In the genomic region with DNA sequence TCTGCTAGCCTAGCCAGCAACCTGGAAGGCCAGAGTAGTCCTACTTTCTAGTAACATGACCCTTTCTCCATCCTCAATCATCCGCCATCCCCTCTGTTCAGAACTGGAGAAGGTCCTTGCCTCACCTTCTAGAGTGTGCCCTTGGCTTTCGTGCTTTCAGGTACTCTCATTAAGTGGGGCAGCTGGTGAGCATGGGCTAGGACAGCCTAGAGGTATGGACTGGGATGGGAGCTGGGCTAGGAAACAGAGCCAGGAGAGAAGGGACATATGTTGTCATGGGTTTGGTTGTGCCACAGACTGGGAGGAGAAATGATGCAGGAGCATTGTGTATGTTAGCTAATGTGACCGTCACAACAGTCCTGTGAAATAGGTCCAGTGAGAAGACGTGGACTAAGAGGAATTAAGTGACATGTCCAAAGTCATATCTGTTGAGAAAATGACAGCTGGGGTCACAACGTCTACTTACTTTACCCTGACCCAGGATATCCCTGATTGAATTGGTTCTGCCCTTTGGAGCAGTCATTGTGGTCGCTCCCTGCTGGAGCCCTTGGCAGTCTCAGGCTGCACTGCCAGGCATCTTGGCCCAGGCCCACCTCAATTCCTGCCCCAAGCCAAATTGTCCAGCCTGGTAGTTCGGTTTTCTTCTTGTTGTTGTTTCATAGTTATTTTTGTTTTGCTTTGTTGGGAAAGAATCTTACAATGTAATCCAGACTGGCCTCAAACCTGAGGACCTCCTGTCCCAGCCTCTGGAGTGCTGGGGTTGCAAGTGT, we compare ENCODE assay signal across 15 mouse cellular contexts. TPM values are rescaled to one million over a fixed set of nuclear protein-coding genes. Genes with fewer than 3 reads are reported as not detected.
DNase-seq lines count a peak whose midpoint lies in the region; ATAC-seq and TF ChIP-seq lines count a peak whose summit lies in the region.
"Had no signal": no experiment of that assay in that cellular context is flagged by ENCODE, and none has a peak within 500 bp of the region (broad histone marks: within the 10 kb centered on the region; RNA-seq: fewer than 3 reads in every experiment).

No protein-coding gene starts in this region.

- TF ChIP-seq EP300 in lung, postnatal 0 days (IDR thresholded peaks at IDR 0.05): no peak

- peak overlapping the region; percentile 31; the same call in 1 of the 2 replicates for H3K27ac ChIP-seq in kidney, adult 2 months (ENCODE audit: insufficient read depth, low read depth, low read length)
- peak overlapping the region; percentile 38 for H3K27ac ChIP-seq in lung, postnatal 0 days (ENCODE audit: low read length)
- peak overlapping the region; percentile 26; the same call in 1 of the 2 replicates for H3K27ac ChIP-seq in stomach, embryonic 15.5 days
- H3K27ac ChIP-seq: embryonic facial prominence, embryonic 13.5 days; forebrain, embryonic 12.5 days; neural tube, embryonic 12.5 days had no signal

- no peak for TF ChIP-seq POLR2A in kidney, adult 2 months (IDR thresholded peaks at IDR 0.05; ENCODE audit: low read depth, low read length)

- no peak for ATAC-seq in lung, postnatal 0 days
- ATAC-seq in stomach, embryonic 15.5 days (ENCODE audit: insufficient read depth, low FRiP score, low read depth): no peak
- ATAC-seq: inflammation-experienced regulatory T-cells, adult 6 months had no signal

- no peaks in the 10 kb centered on the region for H3K27me3 ChIP-seq in kidney, adult 2 months (replicated peaks; ENCODE audit: control insufficient read depth, insufficient read depth, low read length)
- no peaks in the 10 kb centered on the region for H3K27me3 ChIP-seq in lung, postnatal 0 days (replicated peaks; ENCODE audit: insufficient read depth, low read length)
- H3K27me3 ChIP-seq in stomach, embryonic 15.5 days (replicated peaks): peaks cover 4% of the 10 kb centered on the region
- H3K27me3 ChIP-seq: neural tube, embryonic 12.5 days had no signal

- no peak for TF ChIP-seq CTCF in kidney, adult 2 months (conservative IDR thresholded peaks at IDR 0.05; ENCODE audit: insufficient read depth, insufficient read length, low read depth, low read length)
- no peak for TF ChIP-seq CTCF in lung, postnatal 0 days (IDR thresholded peaks at IDR 0.05)

- WGBS in kidney, adult 2 months: 60% methylated on average over 7 of the region's 7 CpGs
- 63% methylated on average over 7 of the region's 7 CpGs for WGBS in lung, postnatal 0 days
- WGBS in stomach, embryonic 15.5 days: 70% methylated on average over 7 of the region's 7 CpGs

- H3K9ac ChIP-seq in lung, postnatal 0 days (replicated peaks; ENCODE audit: low read depth): no peak overlapping the region
- H3K9ac ChIP-seq in stomach, embryonic 15.5 days: no peak overlapping the region
- H3K9ac ChIP-seq: embryonic facial prominence, embryonic 13.5 days; forebrain, embryonic 12.5 days; neural tube, embryonic 12.5 days had no signal

- no peak overlapping the region for H3K4me2 ChIP-seq in lung, postnatal 0 days (replicated peaks; ENCODE audit: low read depth, low read length)
- H3K4me2 ChIP-seq in stomach, embryonic 15.5 days: no peak overlapping the region
- H3K4me2 ChIP-seq: embryonic facial prominence, embryonic 13.5 days; forebrain, embryonic 12.5 days; neural tube, embryonic 12.5 days had no signal

- no peak overlapping the region for H3K4me3 ChIP-seq in kidney, adult 2 months (ENCODE audit: insufficient read depth, low read depth, low read length)
- H3K4me3 ChIP-seq in lung, postnatal 0 days (ENCODE audit: low read depth, low read length): no peak overlapping the region
- no peak overlapping the region for H3K4me3 ChIP-seq in stomach, embryonic 15.5 days (replicated peaks)
- H3K4me3 ChIP-seq: embryonic facial prominence, embryonic 13.5 days; forebrain, embryonic 12.5 days; neural tube, embryonic 12.5 days had no signal

- H3K9me3 ChIP-seq in lung, postnatal 0 days (ENCODE audit: low read length): no peaks in the 10 kb centered on the region
- no peaks in the 10 kb centered on the region for H3K9me3 ChIP-seq in stomach, embryonic 15.5 days
- H3K9me3 ChIP-seq: embryonic facial prominence, embryonic 13.5 days; forebrain, embryonic 12.5 days; neural tube, embryonic 12.5 days had no signal

- no peaks in the 10 kb centered on the region for H3K4me1 ChIP-seq in kidney, adult 2 months (ENCODE audit: control insufficient read depth, insufficient read depth, low read length)
- no peaks in the 10 kb centered on the region for H3K4me1 ChIP-seq in lung, postnatal 0 days (ENCODE audit: insufficient read depth, low read depth, low read length)
- H3K4me1 ChIP-seq in stomach, embryonic 15.5 days: no peaks in the 10 kb centered on the region
- H3K4me1 ChIP-seq: embryonic facial prominence, embryonic 13.5 days; forebrain, embryonic 12.5 days; neural tube, embryonic 12.5 days had no signal

- peak; percentile 26 for DNase-seq in cerebellum, adult 11 months
- no peak for DNase-seq in cerebellum, adult 8-10 months
- no peak for DNase-seq in kidney, adult 2 months
- no peak for DNase-seq in kidney, postnatal 10 days
- DNase-seq in lung, postnatal 0 days (ENCODE audit: low spot score): no peak
- DNase-seq in lung, adult 18-20 months: no peak
- no peak for DNase-seq in thymus, postnatal 0 days (ENCODE audit: low spot score)
- DNase-seq: adrenal gland, adult 8-10 months; midbrain, embryonic 14.5 days; thymus, adult 18-20 months had no signal

- no peaks in the 10 kb centered on the region for H3K36me3 ChIP-seq in kidney, adult 2 months (ENCODE audit: control insufficient read depth, insufficient read depth, low read length)
- H3K36me3 ChIP-seq in lung, postnatal 0 days (ENCODE audit: insufficient read depth, low read length): no peaks in the 10 kb centered on the region
- H3K36me3 ChIP-seq in stomach, embryonic 15.5 days: no peaks in the 10 kb centered on the region
- H3K36me3 ChIP-seq: embryonic facial prominence, embryonic 13.5 days; forebrain, embryonic 12.5 days; neural tube, embryonic 12.5 days had no signal

RNA-seq across cellular contexts. Expression of gene Rtl5, which starts 51.4 kb away (rescaled TPM):
- 9.7 and 11.9 TPM in 2 replicates for polyA plus RNA-seq in kidney, adult 2 months (2012; rRNA removed)
- polyA plus RNA-seq in lung, postnatal 0 days (2015; fragmentation: Nextera tagmentation; extraction: Ambion mirVana): 1.5 and 1.7 TPM in 2 replicates
- polyA plus RNA-seq in stomach, embryonic 15.5 days (2015; fragmentation: Nextera tagmentation; extraction: Ambion mirVana): 2.4 and 2.5 TPM in 2 replicates
- polyA plus RNA-seq in thymus, postnatal 0 days (2015; fragmentation: Nextera tagmentation; extraction: Ambion mirVana): 0.13 and 0.18 TPM in 2 replicates
